Mouse (Mus musculus) cerebellum, adult 9-11 months (tissue): ENCODE measurements around the gene Cyp2t4.

Source experiments
- DNase-seq: peaks from one replicate; pipeline ENCODE4 v3.0.0; 2022

The Cyp2t4 gene

GRCm38 (mm10) chr7:27162780-27163449, 9.4 kb downstream of the Cyp2t4 start:
- no peak for DNase-seq

GRCm38 (mm10) chr7:27163450-27163805, 9.9 kb downstream of the Cyp2t4 start:
- peak; percentile 50 for DNase-seq

GRCm38 (mm10) chr7:27164112-27164947, 10.8 kb downstream of the Cyp2t4 start:
- DNase-seq: peak; percentile 80

GRCm38 (mm10) chr7:27165007-27165655, 11.6 kb downstream of the Cyp2t4 start:
- DNase-seq: peak; percentile 84

- no peak for DNase-seq
Measured at GRCm38 (mm10) chr7:27165696-27166095, 12.2 kb downstream of the Cyp2t4 start.

- peak; percentile 88 for DNase-seq
Measured at GRCm38 (mm10) chr7:27166229-27166613, 12.7 kb downstream of the Cyp2t4 start.

GRCm38 (mm10) chr7:27166614-27167474, 13.3 kb downstream of the Cyp2t4 start, which contains the start of gene Egln2:
Gene Egln2, minus strand, starts transcription at chr7:27166802.
- peak; percentile 95 for DNase-seq

- peak; percentile 56 for DNase-seq
Measured at GRCm38 (mm10) chr7:27167475-27168094, 14.1 kb downstream of the Cyp2t4 start.

- DNase-seq: peak; percentile 52
Measured at GRCm38 (mm10) chr7:27168371-27168770, 14.9 kb downstream of the Cyp2t4 start.

- DNase-seq: peak; percentile 23
Measured at GRCm38 (mm10) chr7:27170981-27171380, 17.5 kb downstream of the Cyp2t4 start.

- peak; percentile 50 for DNase-seq
Measured at GRCm38 (mm10) chr7:27174496-27174895, 21.0 kb downstream of the Cyp2t4 start.

- no peak for DNase-seq
Measured at GRCm38 (mm10) chr7:27174896-27175295, 21.4 kb downstream of the Cyp2t4 start.

GRCm38 (mm10) chr7:27177942-27178323, 24.4 kb downstream of the Cyp2t4 start:
- no peak for DNase-seq

GRCm38 (mm10) chr7:27178324-27179216, 25.1 kb downstream of the Cyp2t4 start, which contains the start of gene Rab4b:
Gene Rab4b, minus strand, starts transcription at chr7:27178896.
- peak; percentile 100 for DNase-seq

- no peak for DNase-seq
Measured at GRCm38 (mm10) chr7:27179217-27179918, 25.9 kb downstream of the Cyp2t4 start.

- peak; percentile 62 for DNase-seq
Measured at GRCm38 (mm10) chr7:27180036-27180435, 26.5 kb downstream of the Cyp2t4 start.

- DNase-seq: peak; percentile 40
Measured at GRCm38 (mm10) chr7:27180837-27181695, 27.6 kb downstream of the Cyp2t4 start, which contains the start of the genes Gm21983 and Mia. Gene Gm21983, minus strand, starts transcription at chr7:27181086. Gene Mia, minus strand, starts transcription at chr7:27181157.

GRCm38 (mm10) chr7:27182498-27182897, 29.0 kb downstream of the Cyp2t4 start:
- no peak for DNase-seq

- DNase-seq: no peak
Measured at GRCm38 (mm10) chr7:27184964-27185363, 31.4 kb downstream of the Cyp2t4 start.
